Mouse (Mus musculus): ENCODE data around the gene Pink1. TPM values are rescaled to one million over a fixed set of nuclear protein-coding genes. Genes with fewer than 3 reads are reported as not detected.
A peak's percentile ranks its signal among the peaks of the same experiment; 100 is the strongest.
"Not testable (repeated sequence)": the region's sequence is repeated elsewhere in the genome, so short reads cannot be mapped to it uniquely, and the experiment has no call there.

The Pink1 gene
- polyA plus RNA-seq, 1 experiment from 2014 or later: 103 TPM

GRCm38 (mm10) chr4:138339963-138340362 lies 13.9 kb upstream of the Pink1 start:
- ATAC-seq (ENCODE audit: low FRiP score): no peak
- Histone ChIP-seq H3K27ac (replicated peaks) (no peak overlapping the region), H3K4me1 (peaks cover 9% of the 10 kb centered on the region), H3K9ac (replicated peaks) (no peak overlapping the region), H3K9me3 (replicated peaks) (no peaks in the 10 kb centered on the region), H3K36me3 (no peaks in the 10 kb centered on the region), H3K4me2 (no peak overlapping the region), H3K4me3 (replicated peaks) (no peak overlapping the region), H3K27me3 (replicated peaks) (no peaks in the 10 kb centered on the region)
- WGBS: 35% methylated on average over 4 of the region's 4 CpGs

- Histone ChIP-seq H3K27ac (replicated peaks) (no peak overlapping the region), H3K4me1 (no peaks in the 10 kb centered on the region), H3K9me3 (replicated peaks) (no peaks in the 10 kb centered on the region), H3K4me3 (replicated peaks) (no peak overlapping the region), H3K4me2 (no peak overlapping the region), H3K9ac (replicated peaks) (no peak overlapping the region), H3K27me3 (replicated peaks) (no peaks in the 10 kb centered on the region), H3K36me3 (no peaks in the 10 kb centered on the region)
- no peak for ATAC-seq (ENCODE audit: low FRiP score)
- WGBS: 85% methylated on average over 9 of the region's 9 CpGs
Observed at GRCm38 (mm10) chr4:138337341-138337740, 11.2 kb upstream of the Pink1 start.

- H3K27me3 ChIP-seq (replicated peaks): no peaks in the 10 kb centered on the region
- H3K27ac ChIP-seq (replicated peaks): no peak overlapping the region
- H3K4me2 ChIP-seq: no peak overlapping the region
- H3K4me3 ChIP-seq (replicated peaks): no peak overlapping the region
- WGBS: 78% methylated on average over 5 of the region's 5 CpGs
- no peaks in the 10 kb centered on the region for H3K4me1 ChIP-seq
- no peak for ATAC-seq (ENCODE audit: low FRiP score)
- H3K36me3 ChIP-seq: no peaks in the 10 kb centered on the region
- no peaks in the 10 kb centered on the region for H3K9me3 ChIP-seq (replicated peaks)
- H3K9ac ChIP-seq (replicated peaks): no peak overlapping the region
Observed at GRCm38 (mm10) chr4:138336876-138337275, 10.8 kb upstream of the Pink1 start.

- Histone ChIP-seq H3K9me3 (replicated peaks) (no peaks in the 10 kb centered on the region), H3K4me3 (replicated peaks) (no peak overlapping the region), H3K9ac (replicated peaks) (no peak overlapping the region), H3K36me3 (no peaks in the 10 kb centered on the region), H3K4me1 (no peaks in the 10 kb centered on the region), H3K27me3 (replicated peaks) (no peaks in the 10 kb centered on the region), H3K27ac (replicated peaks) (no peak overlapping the region), H3K4me2 (no peak overlapping the region)
- ATAC-seq (ENCODE audit: low FRiP score): no peak
- 88% methylated on average over 6 of the region's 6 CpGs for WGBS
Observed at GRCm38 (mm10) chr4:138335648-138336047, 9.5 kb upstream of the Pink1 start.

- H3K4me1 ChIP-seq: no peaks in the 10 kb centered on the region
- H3K9me3 ChIP-seq (replicated peaks): no peaks in the 10 kb centered on the region
- no peak overlapping the region for H3K4me3 ChIP-seq (replicated peaks)
- WGBS: 75% methylated on average over 12 of the region's 12 CpGs
- no peak for ATAC-seq (ENCODE audit: low FRiP score)
- H3K27ac ChIP-seq (replicated peaks): no peak overlapping the region
- no peak overlapping the region for H3K9ac ChIP-seq (replicated peaks)
- no peaks in the 10 kb centered on the region for H3K36me3 ChIP-seq
- no peaks in the 10 kb centered on the region for H3K27me3 ChIP-seq (replicated peaks)
- no peak overlapping the region for H3K4me2 ChIP-seq
Observed at GRCm38 (mm10) chr4:138335036-138335435, 8.9 kb upstream of the Pink1 start.

GRCm38 (mm10) chr4:138333135-138333534 lies 7.0 kb upstream of the Pink1 start:
- Histone ChIP-seq H3K27ac (replicated peaks) (no peak overlapping the region), H3K4me3 (replicated peaks) (no peak overlapping the region), H3K9me3 (replicated peaks) (no peaks in the 10 kb centered on the region), H3K36me3 (no peaks in the 10 kb centered on the region), H3K4me2 (no peak overlapping the region), H3K4me1 (peaks cover under 1% of the 10 kb centered on the region), H3K9ac (replicated peaks) (no peak overlapping the region), H3K27me3 (replicated peaks) (peaks cover 4% of the 10 kb centered on the region; the same call in 1 of the 2 replicates)
- WGBS: 89% methylated on average over 4 of the region's 4 CpGs
- no peak for ATAC-seq (ENCODE audit: low FRiP score)

- Histone ChIP-seq H3K4me3 (replicated peaks) (no peak overlapping the region), H3K27ac (replicated peaks) (no peak overlapping the region), H3K4me2 (no peak overlapping the region), H3K4me1 (peaks cover 6% of the 10 kb centered on the region), H3K27me3 (replicated peaks) (peaks cover 4% of the 10 kb centered on the region; the same call in 1 of the 2 replicates), H3K9ac (replicated peaks) (no peak overlapping the region), H3K9me3 (replicated peaks) (no peaks in the 10 kb centered on the region), H3K36me3 (no peaks in the 10 kb centered on the region)
- ATAC-seq (ENCODE audit: low FRiP score): no peak
- 83% methylated on average over 9 of the region's 9 CpGs for WGBS
Observed at GRCm38 (mm10) chr4:138331647-138332046, 5.5 kb upstream of the Pink1 start.

GRCm38 (mm10) chr4:138330264-138330671 lies 4.2 kb upstream of the Pink1 start:
- no peak for ATAC-seq (ENCODE audit: low FRiP score)
- no peaks in the 10 kb centered on the region for H3K36me3 ChIP-seq
- WGBS: 44% methylated on average over 15 of the region's 15 CpGs
- H3K4me3 ChIP-seq (replicated peaks): no peak overlapping the region
- peaks cover 14% of the 10 kb centered on the region for H3K4me1 ChIP-seq
- H3K9me3 ChIP-seq (replicated peaks): no peaks in the 10 kb centered on the region
- no peak overlapping the region for H3K4me2 ChIP-seq
- H3K27ac ChIP-seq (replicated peaks): no peak overlapping the region
- H3K27me3 ChIP-seq (replicated peaks): peaks cover 4% of the 10 kb centered on the region; the same call in 1 of the 2 replicates
- H3K9ac ChIP-seq (replicated peaks): no peak overlapping the region

GRCm38 (mm10) chr4:138327891-138328470 lies 1.9 kb upstream of the Pink1 start:
- peak overlapping the region; percentile 27 for H3K4me3 ChIP-seq (replicated peaks)
- H3K36me3 ChIP-seq: no peaks in the 10 kb centered on the region
- ATAC-seq (ENCODE audit: low FRiP score): no peak
- peaks cover 4% of the 10 kb centered on the region; the same call in 1 of the 2 replicates for H3K27me3 ChIP-seq (replicated peaks)
- H3K27ac ChIP-seq (replicated peaks): no peak overlapping the region
- WGBS: 79% methylated on average over 7 of the region's 7 CpGs
- peaks cover 34% of the 10 kb centered on the region for H3K4me1 ChIP-seq
- H3K4me2 ChIP-seq: peak overlapping the region; percentile 42
- no peak overlapping the region for H3K9ac ChIP-seq (replicated peaks)
- no peaks in the 10 kb centered on the region for H3K9me3 ChIP-seq (replicated peaks)

- not testable (repeated sequence) for ATAC-seq (ENCODE audit: low FRiP score); H3K27me3 ChIP-seq (replicated peaks); H3K4me2 ChIP-seq; H3K9me3 ChIP-seq (replicated peaks); H3K36me3 ChIP-seq; H3K4me3 ChIP-seq (replicated peaks); H3K9ac ChIP-seq (replicated peaks)
- Histone ChIP-seq H3K4me1 (peaks cover 39% of the 10 kb centered on the region), H3K27ac (replicated peaks) (0 out of 2 replicates have a peak overlapping the region, but pooled peaks have one; percentile 92)
- 49% methylated on average over 8 of the region's 12 CpGs for WGBS
Observed at GRCm38 (mm10) chr4:138327155-138327554, 1.0 kb upstream of the Pink1 start.

- Histone ChIP-seq H3K9ac (replicated peaks) (peak overlapping the region; percentile 65), H3K27me3 (replicated peaks) (peaks cover 4% of the 10 kb centered on the region; the same call in 1 of the 2 replicates), H3K4me2 (peak overlapping the region; percentile 64), H3K4me3 (replicated peaks) (peak overlapping the region; percentile 90), H3K27ac (replicated peaks) (peak overlapping the region; percentile 92), H3K4me1 (peaks cover 39% of the 10 kb centered on the region), H3K9me3 (replicated peaks) (no peaks in the 10 kb centered on the region), H3K36me3 (peaks cover 2% of the 10 kb centered on the region; the same call in 1 of the 2 replicates)
- ATAC-seq (ENCODE audit: low FRiP score): peak; percentile 91
- 1% methylated on average over 42 of the region's 45 CpGs for WGBS
Observed at GRCm38 (mm10) chr4:138325466-138326076, 536 bp downstream of the Pink1 start.

GRCm38 (mm10) chr4:138324451-138324850 lies 1.7 kb downstream of the Pink1 start:
- no peak overlapping the region for H3K9ac ChIP-seq (replicated peaks)
- peaks cover 39% of the 10 kb centered on the region for H3K4me1 ChIP-seq
- no peak overlapping the region for H3K4me3 ChIP-seq (replicated peaks)
- peaks cover 1% of the 10 kb centered on the region; the same call in 1 of the 2 replicates for H3K27me3 ChIP-seq (replicated peaks)
- ATAC-seq (ENCODE audit: low FRiP score): no peak
- H3K27ac ChIP-seq (replicated peaks): no peak overlapping the region
- H3K4me2 ChIP-seq: no peak overlapping the region
- peaks cover 11% of the 10 kb centered on the region; the same call in 1 of the 2 replicates for H3K36me3 ChIP-seq
- no peaks in the 10 kb centered on the region for H3K9me3 ChIP-seq (replicated peaks)
- 89% methylated on average over 3 of the region's 3 CpGs for WGBS

All from neural tube, embryonic 15.5 days (tissue).